Mouse (Mus musculus) heart, embryonic 12.5 days (tissue): Measurements from ENCODE around the gene Eps8l3. TPM values are rescaled to one million over a fixed set of nuclear protein-coding genes. Genes with fewer than 3 reads are reported as not detected.
A peak's percentile ranks its signal among the peaks of the same experiment; 100 is the strongest.
"Not testable (repeated sequence)": the region's sequence is repeated elsewhere in the genome, so short reads cannot be mapped to it uniquely, and the experiment has no call there.

ENCODE experiments used
- ATAC-seq: fragments of 200-750 bp; cut with Nextera tagmentation; 2 replicates; pipeline ENCODE4 v1.8.0; 2017; ENCODE audit warnings: moderate TSS enrichment, moderate library complexity; ENCODE audit not compliant: insufficient number of reproducible peaks, low FRiP score
- H3K27ac ChIP-seq: fragments of 300-500 bp; sonication (generic); 2 replicates; pipeline ENCODE4 v1.5.1; 2016; ENCODE audit warnings: mild to moderate bottlenecking, moderate library complexity; ENCODE audit not compliant: poor library complexity, severe bottlenecking
- H3K27me3 ChIP-seq: fragments of 300-500 bp; sonication (generic); replicated peaks from 2 replicates; pipeline ENCODE4 v1.6.1; 2016; ENCODE audit warnings: mild to moderate bottlenecking, moderate library complexity
- H3K36me3 ChIP-seq: fragments of 300-500 bp; sonication (generic); 2 replicates; pipeline ENCODE4 v1.6.1; 2016; ENCODE audit warnings: mild to moderate bottlenecking, moderate library complexity
- H3K4me1 ChIP-seq: fragments of 300-500 bp; sonication (generic); replicated peaks from 2 replicates; pipeline ENCODE4 v1.6.1; 2016; ENCODE audit warnings: mild to moderate bottlenecking
- H3K4me2 ChIP-seq: fragments of 300-500 bp; sonication (generic); 2 replicates; pipeline ENCODE4 v1.6.1; 2016; ENCODE audit warnings: mild to moderate bottlenecking, moderate library complexity
- H3K4me3 ChIP-seq: fragments of 300-500 bp; sonication (generic); 2 replicates; pipeline ENCODE4 v1.5.1; 2016; ENCODE audit warnings: mild to moderate bottlenecking
- H3K9ac ChIP-seq: fragments of 300-500 bp; sonication (generic); 2 replicates; pipeline ENCODE4 v1.6.1; 2016; ENCODE audit warnings: mild to moderate bottlenecking, moderate library complexity
- H3K9me3 ChIP-seq: fragments of 300-500 bp; sonication (generic); replicated peaks from 2 replicates; pipeline ENCODE4 v1.6.1; 2016; ENCODE audit warnings: mild to moderate bottlenecking, moderate library complexity
- WGBS: fragments of 180-500 bp; shearing (Covaris S2); methylation state at CpG from one replicate; pipeline ENCODE4 v1.1.7; 2016; 5-methylcytosine and 5-hydroxymethylcytosine counted together
- polyA plus RNA-seq: library from polyadenylated mRNA; unstranded; fragments of >200 nt; fragmentation: Nextera tagmentation; extraction: Ambion mirVana; gene quantifications from 2 replicates; pipeline ENCODE4 v1.2.1, GENCODE M21; 2016

The Eps8l3 gene
- polyA plus RNA-seq, 1 experiment from 2014 or later = 0.23 TPM

DNA sequence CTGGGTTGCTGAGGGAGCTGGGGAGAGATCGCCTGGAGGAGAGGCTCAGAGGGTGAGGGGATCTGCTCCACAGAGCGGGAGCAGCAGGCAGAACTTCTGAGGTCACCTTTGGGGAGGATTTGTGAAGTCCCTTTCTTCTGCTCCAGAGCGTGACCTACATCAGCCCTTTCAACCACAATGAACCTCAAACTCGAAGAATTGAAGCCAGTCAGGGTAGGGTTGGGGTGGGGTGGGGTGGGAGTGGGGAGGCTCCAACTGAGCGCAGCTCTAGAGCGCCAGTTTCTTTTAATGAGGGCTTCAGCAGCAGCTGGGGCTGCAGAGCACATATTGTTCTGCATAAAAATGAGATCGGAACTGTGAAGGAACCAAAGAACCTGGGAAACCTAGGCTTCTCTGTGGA is 7.9 kb upstream of the Eps8l3 start:
- Histone ChIP-seq H3K4me1 (0 out of 2 replicates have a peak, but pooled peaks cover 4% of the 10 kb centered on the region), H3K9me3 (no peaks in the 10 kb centered on the region), H3K4me2 (no peak overlapping the region), H3K9ac (no peak overlapping the region), H3K4me3 (no peak overlapping the region), H3K27me3 (0 out of 2 replicates have a peak, but pooled peaks cover 15% of the 10 kb centered on the region), H3K36me3 (no peaks in the 10 kb centered on the region), H3K27ac (no peak overlapping the region)
- ATAC-seq = no peak
- 54% methylated on average over 7 of the region's 7 CpGs for WGBS

DNA sequence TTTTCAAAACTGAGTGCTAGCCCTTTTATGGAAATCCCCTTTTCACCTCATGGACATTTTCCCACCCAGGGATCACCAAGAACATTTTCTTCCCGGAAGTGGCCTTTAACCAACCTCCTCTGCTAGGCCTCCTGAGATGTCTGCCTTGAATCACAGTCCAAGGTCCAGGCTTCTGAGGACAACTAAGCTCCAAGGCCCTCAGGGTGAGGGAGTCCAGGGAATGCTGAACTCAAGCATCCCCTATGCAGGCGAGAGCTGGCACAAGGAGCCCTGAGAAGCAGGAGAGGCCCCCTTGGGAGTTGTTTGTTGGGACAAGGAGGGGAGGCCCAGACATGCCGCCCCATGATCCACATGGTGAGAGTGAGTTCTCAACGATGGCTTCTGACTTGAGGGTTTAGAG is 7.1 kb upstream of the Eps8l3 start:
- no peak overlapping the region for H3K4me3 ChIP-seq
- H3K9me3 ChIP-seq = no peaks in the 10 kb centered on the region
- H3K4me2 ChIP-seq = no peak overlapping the region
- H3K9ac ChIP-seq = no peak overlapping the region
- H3K27me3 ChIP-seq = 0 out of 2 replicates have a peak, but pooled peaks cover 14% of the 10 kb centered on the region
- 70% methylated on average over 4 of the region's 4 CpGs for WGBS
- H3K36me3 ChIP-seq = no peaks in the 10 kb centered on the region
- no peak overlapping the region for H3K27ac ChIP-seq
- ATAC-seq = no peak
- 0 out of 2 replicates have a peak, but pooled peaks cover 4% of the 10 kb centered on the region for H3K4me1 ChIP-seq

- H3K36me3 ChIP-seq = no peaks in the 10 kb centered on the region
- ATAC-seq = no peak
- H3K9me3 ChIP-seq = no peaks in the 10 kb centered on the region
- no peak overlapping the region for H3K27ac ChIP-seq
- 62% methylated on average over 24 of the region's 24 CpGs for WGBS
- H3K4me2 ChIP-seq = no peak overlapping the region
- H3K27me3 ChIP-seq = 0 out of 2 replicates have a peak, but pooled peaks cover 4% of the 10 kb centered on the region
- no peak overlapping the region for H3K9ac ChIP-seq
- H3K4me1 ChIP-seq = peaks cover 5% of the 10 kb centered on the region
- no peak overlapping the region for H3K4me3 ChIP-seq
Measured at GRCm38 (mm10) chr3:107873335-107874251, 3.4 kb upstream of the Eps8l3 start.

GRCm38 (mm10) chr3:107875231-107875630 is 1.8 kb upstream of the Eps8l3 start:
- no peak overlapping the region for H3K4me3 ChIP-seq
- no peak overlapping the region for H3K9ac ChIP-seq
- ATAC-seq = no peak
- 73% methylated on average over 6 of the region's 6 CpGs for WGBS
- no peak overlapping the region for H3K4me2 ChIP-seq
- H3K27ac ChIP-seq = no peak overlapping the region
- H3K36me3 ChIP-seq = no peaks in the 10 kb centered on the region
- peaks cover 5% of the 10 kb centered on the region for H3K4me1 ChIP-seq
- no peaks in the 10 kb centered on the region for H3K9me3 ChIP-seq
- no peaks in the 10 kb centered on the region; the same call in 1 of the 2 replicates for H3K27me3 ChIP-seq

DNA sequence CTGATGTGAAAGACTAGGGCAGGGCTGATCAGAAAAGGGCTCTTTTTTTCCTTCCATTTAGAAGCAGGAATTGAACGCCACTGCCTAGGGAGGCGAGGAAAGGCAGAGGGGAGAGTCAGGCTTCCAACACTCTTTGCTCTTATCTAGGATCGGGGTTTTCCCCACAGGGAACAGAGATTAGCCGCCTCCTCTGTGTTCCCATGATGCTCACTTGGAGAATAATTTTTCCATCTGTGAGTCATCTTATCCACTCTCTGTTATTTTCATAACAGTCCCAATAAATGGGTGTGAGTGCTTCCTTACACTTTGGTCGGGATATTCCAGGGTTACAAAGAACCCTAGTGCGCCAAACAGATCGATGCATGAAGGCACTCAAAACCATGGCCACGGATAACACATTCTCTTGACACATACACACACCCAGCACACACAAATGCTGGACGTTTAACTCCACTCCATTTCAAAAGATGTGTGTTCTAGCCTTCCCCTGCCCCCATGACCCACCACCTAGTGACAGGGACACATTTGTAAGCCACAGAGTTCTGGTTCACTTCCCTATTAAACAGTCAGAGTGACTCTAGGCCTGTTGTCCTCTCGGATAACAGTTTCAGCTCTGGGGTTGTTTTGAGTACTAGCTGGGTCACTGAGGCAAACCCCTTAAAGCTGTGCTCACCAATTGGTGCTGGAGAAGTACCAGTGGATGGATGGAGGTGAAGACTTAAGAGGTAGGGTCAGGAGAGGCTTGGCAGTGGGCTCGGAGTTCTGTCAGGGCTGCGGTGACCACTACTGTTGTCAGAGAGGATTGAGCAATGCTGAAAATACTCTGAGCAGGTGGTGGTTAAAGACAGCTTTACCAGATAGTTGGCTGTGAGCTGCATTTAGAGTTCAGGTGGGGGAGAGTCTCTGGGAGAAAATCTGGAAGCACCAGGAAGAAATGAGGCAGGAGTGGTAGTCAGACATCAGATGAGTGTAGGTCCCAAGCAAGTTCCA is 1.0 kb downstream of the Eps8l3 start:
- H3K27ac ChIP-seq = no peak overlapping the region
- no peaks in the 10 kb centered on the region for H3K9me3 ChIP-seq
- H3K36me3 ChIP-seq = no peaks in the 10 kb centered on the region
- WGBS = 56% methylated on average over 12 of the region's 12 CpGs
- no peak overlapping the region for H3K4me2 ChIP-seq
- H3K27me3 ChIP-seq = peaks cover 2% of the 10 kb centered on the region; the same call in 1 of the 2 replicates
- H3K9ac ChIP-seq = no peak overlapping the region
- no peak overlapping the region for H3K4me3 ChIP-seq
- no peak for ATAC-seq
- H3K4me1 ChIP-seq = peaks cover 5% of the 10 kb centered on the region

- 77% methylated on average over 9 of the region's 9 CpGs for WGBS
- H3K27ac ChIP-seq = no peak overlapping the region
- ATAC-seq = peak; percentile 36; the same call in 1 of the 2 replicates
Measured at GRCm38 (mm10) chr3:107887674-107888495, 10.9 kb downstream of the Eps8l3 start.

DNA sequence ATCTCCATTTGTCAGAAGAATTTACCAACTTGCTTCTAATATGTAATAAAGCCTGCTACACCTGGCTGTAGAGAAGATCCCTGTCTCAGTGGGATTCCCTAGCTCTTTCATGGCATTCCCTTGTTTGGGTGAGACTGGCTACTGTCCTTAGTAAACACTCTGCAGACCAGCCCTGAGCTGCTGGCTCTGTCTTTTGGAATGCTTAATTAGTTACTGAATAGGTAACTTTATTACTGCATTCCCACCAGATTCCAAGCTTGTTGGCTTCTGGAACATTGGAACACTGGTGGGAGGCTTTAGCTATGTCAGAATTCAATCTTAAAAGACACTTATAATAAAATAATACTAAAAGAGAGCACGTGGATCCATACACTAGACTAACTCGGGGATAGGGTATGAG is 12.2 kb downstream of the Eps8l3 start:
- not testable (repeated sequence) for H3K9me3 ChIP-seq, ATAC-seq, H3K4me1 ChIP-seq, H3K9ac ChIP-seq, H3K27me3 ChIP-seq, H3K4me3 ChIP-seq, H3K27ac ChIP-seq, H3K4me2 ChIP-seq, H3K36me3 ChIP-seq
- 64% methylated on average over 2 of the region's 2 CpGs for WGBS

More at GRCm38 (mm10) chr3:107887674-107888495, 10.9 kb downstream of the Eps8l3 start:
- Histone ChIP-seq H3K27me3 (no peaks in the 10 kb centered on the region), H3K9me3 (no peaks in the 10 kb centered on the region), H3K4me2 (no peak overlapping the region), H3K9ac (no peak overlapping the region), H3K4me3 (no peak overlapping the region), H3K4me1 (no peaks in the 10 kb centered on the region), H3K36me3 (no peaks in the 10 kb centered on the region)

DNA sequence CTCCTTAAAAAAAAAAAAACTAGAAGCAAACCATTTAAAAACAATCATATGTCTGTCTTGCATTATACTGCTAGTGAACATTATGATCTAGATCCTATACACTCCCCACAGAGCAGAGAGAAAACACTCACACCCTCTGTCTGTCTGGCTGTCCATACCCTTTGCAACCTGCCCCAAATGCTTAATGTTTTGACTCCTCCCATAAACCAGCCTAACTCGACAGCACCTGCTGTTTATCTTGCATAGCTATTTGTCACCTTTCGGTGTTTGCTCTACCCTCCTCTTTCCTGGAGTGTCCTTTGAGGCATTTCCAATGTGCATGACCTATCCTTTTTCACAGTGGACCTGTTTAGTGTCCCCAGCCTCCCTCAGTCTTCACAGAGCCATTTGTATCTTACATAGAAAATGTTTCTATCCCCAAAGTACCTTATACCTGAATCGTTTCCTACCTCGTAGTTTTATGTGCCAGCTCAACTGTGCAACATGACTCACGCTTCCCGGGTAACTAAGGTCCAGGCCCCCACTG is 18.2 kb downstream of the Eps8l3 start:
- Histone ChIP-seq H3K9me3 (no peaks in the 10 kb centered on the region), H3K4me3 (peak overlapping the region; percentile 77), H3K27me3 (no peaks in the 10 kb centered on the region), H3K4me1 (peaks cover 6% of the 10 kb centered on the region; the same call in 1 of the 2 replicates), H3K36me3 (peaks cover 17% of the 10 kb centered on the region), H3K9ac (peak overlapping the region; percentile 84), H3K4me2 (peak overlapping the region; percentile 87), H3K27ac (no peak overlapping the region)
- WGBS = 9% methylated on average over 6 of the region's 6 CpGs
- 0 out of 2 replicates have a peak, but pooled peaks have one; percentile 10 for ATAC-seq

DNA sequence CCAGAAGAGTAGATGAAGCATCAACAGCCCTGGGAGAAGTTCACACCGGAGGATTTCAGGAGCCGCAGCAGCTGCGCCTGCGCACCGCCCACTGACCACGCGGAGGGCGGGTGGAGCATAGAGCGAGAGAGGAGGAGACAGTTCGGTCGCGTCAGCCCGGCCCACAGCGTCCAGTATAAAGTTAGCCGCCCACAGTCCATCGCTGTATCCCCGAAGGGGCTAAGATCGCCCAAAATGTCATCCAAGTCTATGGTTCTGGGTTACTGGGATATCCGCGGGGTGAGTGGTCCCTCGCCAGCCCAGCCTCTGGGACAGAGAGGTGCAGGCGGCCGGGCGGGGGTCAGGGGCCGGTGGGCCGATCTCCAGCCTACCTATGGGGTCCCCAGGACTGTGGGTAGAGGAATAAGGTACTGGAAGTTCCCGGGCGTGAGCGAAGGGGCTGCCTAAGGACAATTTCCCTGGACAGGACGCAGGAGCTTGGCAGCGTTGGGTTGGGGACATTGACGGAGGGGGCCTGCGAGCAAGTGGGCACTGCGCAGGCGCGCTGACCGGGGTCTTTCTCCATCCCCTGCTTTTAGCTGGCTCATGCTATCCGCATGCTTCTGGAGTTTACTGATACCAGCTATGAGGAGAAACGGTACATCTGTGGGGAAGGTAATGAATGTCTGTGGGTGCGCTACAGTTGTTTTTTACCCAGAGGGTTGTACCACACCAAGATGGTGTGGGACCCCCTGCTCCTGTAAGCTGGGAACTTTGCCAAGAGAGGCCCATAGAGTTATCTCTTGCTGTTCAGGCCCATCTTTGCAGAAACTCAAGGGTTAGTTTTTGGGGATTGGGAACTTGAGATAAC is 18.9 kb downstream of the Eps8l3 start, which contains the start of gene Gstm5:
Gstm5 (plus strand) TSS at position 102 of the 850 bp plus-strand sequence.
- Histone ChIP-seq H3K27ac (peak within 1 kb of the TSS; percentile 67), H3K9ac (peak within 1 kb of the TSS; percentile 84), H3K4me3 (peak within 1 kb of the TSS; percentile 77), H3K4me1 (peaks cover 7% of the 10 kb centered on the region), H3K9me3 (no peaks in the 10 kb centered on the region), H3K27me3 (no peaks in the 10 kb centered on the region), H3K4me2 (peak within 1 kb of the TSS; percentile 87), H3K36me3 (peaks cover 17% of the 10 kb centered on the region)
- 8% methylated on average over 40 of the region's 40 CpGs for WGBS
- ATAC-seq = peak; percentile 93
